Mouse (Mus musculus): ENCODE results near the gene Gnb2. TPM values are rescaled to one million over a fixed set of nuclear protein-coding genes. Genes with fewer than 3 reads are reported as not detected.

Gnb2 gene
- polyA plus RNA-seq, 1 experiment from 2014 or later, result 360 TPM

GRCm38 (mm10) chr5:137527413-137527812, 5.9 kb downstream of the Gnb2 start:
- ATAC-seq (ENCODE audit: insufficient number of reproducible peaks, low FRiP score, low TSS enrichment, low read depth) (no peak), DNase-seq (ENCODE audit: low spot score) (no peak)
- Histone ChIP-seq H3K4me1 (ENCODE audit: control insufficient read depth, insufficient read depth, low read length) (peaks cover 11% of the 10 kb centered on the region), H3K9me3 (ENCODE audit: control insufficient read depth, low read length) (no peaks in the 10 kb centered on the region), H3K4me3 (ENCODE audit: low read depth, low read length) (no peak overlapping the region), H3K36me3 (ENCODE audit: control insufficient read depth, insufficient read depth, low read length) (peaks cover 44% of the 10 kb centered on the region), H3K9ac (ENCODE audit: low read length) (no peak overlapping the region), H3K4me2 (ENCODE audit: low read depth, severe bottlenecking) (no peak overlapping the region), H3K27ac (replicated peaks; ENCODE audit: low read depth, low read length) (no peak overlapping the region), H3K27me3 (ENCODE audit: control insufficient read depth, insufficient read depth, low read length) (no peaks in the 10 kb centered on the region)
- WGBS, result 57% methylated on average over 1 of the region's 1 CpGs

- ATAC-seq (ENCODE audit: insufficient number of reproducible peaks, low FRiP score, low TSS enrichment, low read depth) (no peak), DNase-seq (ENCODE audit: low spot score) (peak; percentile 42)
- Histone ChIP-seq H3K4me1 (ENCODE audit: control insufficient read depth, insufficient read depth, low read length) (peaks cover 11% of the 10 kb centered on the region), H3K4me2 (ENCODE audit: low read depth, severe bottlenecking) (no peak overlapping the region), H3K4me3 (ENCODE audit: low read depth, low read length) (no peak overlapping the region), H3K36me3 (ENCODE audit: control insufficient read depth, insufficient read depth, low read length) (peaks cover 53% of the 10 kb centered on the region), H3K9me3 (ENCODE audit: control insufficient read depth, low read length) (no peaks in the 10 kb centered on the region), H3K27me3 (ENCODE audit: control insufficient read depth, insufficient read depth, low read length) (no peaks in the 10 kb centered on the region), H3K27ac (replicated peaks; ENCODE audit: low read depth, low read length) (no peak overlapping the region), H3K9ac (ENCODE audit: low read length) (no peak overlapping the region)
- WGBS, result 50% methylated on average over 16 of the region's 16 CpGs
Measured at GRCm38 (mm10) chr5:137526192-137526936, 6.9 kb downstream of the Gnb2 start.

DNA sequence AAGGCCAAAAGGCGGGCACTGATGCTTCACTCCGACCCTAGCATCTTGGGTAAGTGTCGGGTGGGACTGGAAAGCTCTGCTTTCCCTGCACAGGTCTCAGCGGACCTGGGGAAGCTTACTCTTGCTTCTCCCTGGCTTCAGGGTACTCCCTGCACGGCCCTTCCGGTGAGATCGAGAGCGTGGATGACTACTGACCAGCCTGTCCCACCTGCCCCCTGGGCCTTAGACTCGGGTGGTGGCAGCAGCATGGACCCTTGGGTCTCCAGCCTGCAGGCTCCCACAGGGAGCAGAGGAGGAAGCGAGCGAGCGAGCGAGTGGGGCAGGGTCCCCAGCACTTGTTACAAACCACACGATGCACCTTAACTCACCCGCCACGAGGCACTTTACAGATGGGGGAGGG, 7.8 kb downstream of the Gnb2 start:
- H3K4me1 ChIP-seq (ENCODE audit: control insufficient read depth, insufficient read depth, low read length), result peaks cover 9% of the 10 kb centered on the region
- H3K9me3 ChIP-seq (ENCODE audit: control insufficient read depth, low read length), result no peaks in the 10 kb centered on the region
- no peaks in the 10 kb centered on the region for H3K27me3 ChIP-seq (ENCODE audit: control insufficient read depth, insufficient read depth, low read length)
- H3K4me3 ChIP-seq (ENCODE audit: low read depth, low read length), result no peak overlapping the region
- no peak for ATAC-seq (ENCODE audit: insufficient number of reproducible peaks, low FRiP score, low TSS enrichment, low read depth)
- no peak overlapping the region for H3K9ac ChIP-seq (ENCODE audit: low read length)
- DNase-seq (ENCODE audit: low spot score), result no peak
- H3K4me2 ChIP-seq (ENCODE audit: low read depth, severe bottlenecking), result no peak overlapping the region
- peaks cover 61% of the 10 kb centered on the region for H3K36me3 ChIP-seq (ENCODE audit: control insufficient read depth, insufficient read depth, low read length)
- H3K27ac ChIP-seq (replicated peaks; ENCODE audit: low read depth, low read length), result no peak overlapping the region
- 82% methylated on average over 16 of the region's 16 CpGs for WGBS

GRCm38 (mm10) chr5:137524671-137525070, 8.6 kb downstream of the Gnb2 start:
- WGBS, result 92% methylated on average over 13 of the region's 13 CpGs

GRCm38 (mm10) chr5:137524251-137524515, 9.1 kb downstream of the Gnb2 start:
- no peak overlapping the region for H3K27ac ChIP-seq (replicated peaks; ENCODE audit: low read depth, low read length)

More at GRCm38 (mm10) chr5:137524671-137525070, 8.6 kb downstream of the Gnb2 start:
- DNase-seq (ENCODE audit: low spot score), result no peak
- no peak for ATAC-seq (ENCODE audit: insufficient number of reproducible peaks, low FRiP score, low TSS enrichment, low read depth)
- Histone ChIP-seq H3K4me2 (ENCODE audit: low read depth, severe bottlenecking) (no peak overlapping the region), H3K27me3 (ENCODE audit: control insufficient read depth, insufficient read depth, low read length) (no peaks in the 10 kb centered on the region), H3K4me1 (ENCODE audit: control insufficient read depth, insufficient read depth, low read length) (0 out of 2 replicates have a peak, but pooled peaks cover 3% of the 10 kb centered on the region), H3K9ac (ENCODE audit: low read length) (no peak overlapping the region), H3K4me3 (ENCODE audit: low read depth, low read length) (no peak overlapping the region), H3K9me3 (ENCODE audit: control insufficient read depth, low read length) (no peaks in the 10 kb centered on the region), H3K27ac (replicated peaks; ENCODE audit: low read depth, low read length) (no peak overlapping the region), H3K36me3 (ENCODE audit: control insufficient read depth, insufficient read depth, low read length) (peaks cover 67% of the 10 kb centered on the region)

DNA sequence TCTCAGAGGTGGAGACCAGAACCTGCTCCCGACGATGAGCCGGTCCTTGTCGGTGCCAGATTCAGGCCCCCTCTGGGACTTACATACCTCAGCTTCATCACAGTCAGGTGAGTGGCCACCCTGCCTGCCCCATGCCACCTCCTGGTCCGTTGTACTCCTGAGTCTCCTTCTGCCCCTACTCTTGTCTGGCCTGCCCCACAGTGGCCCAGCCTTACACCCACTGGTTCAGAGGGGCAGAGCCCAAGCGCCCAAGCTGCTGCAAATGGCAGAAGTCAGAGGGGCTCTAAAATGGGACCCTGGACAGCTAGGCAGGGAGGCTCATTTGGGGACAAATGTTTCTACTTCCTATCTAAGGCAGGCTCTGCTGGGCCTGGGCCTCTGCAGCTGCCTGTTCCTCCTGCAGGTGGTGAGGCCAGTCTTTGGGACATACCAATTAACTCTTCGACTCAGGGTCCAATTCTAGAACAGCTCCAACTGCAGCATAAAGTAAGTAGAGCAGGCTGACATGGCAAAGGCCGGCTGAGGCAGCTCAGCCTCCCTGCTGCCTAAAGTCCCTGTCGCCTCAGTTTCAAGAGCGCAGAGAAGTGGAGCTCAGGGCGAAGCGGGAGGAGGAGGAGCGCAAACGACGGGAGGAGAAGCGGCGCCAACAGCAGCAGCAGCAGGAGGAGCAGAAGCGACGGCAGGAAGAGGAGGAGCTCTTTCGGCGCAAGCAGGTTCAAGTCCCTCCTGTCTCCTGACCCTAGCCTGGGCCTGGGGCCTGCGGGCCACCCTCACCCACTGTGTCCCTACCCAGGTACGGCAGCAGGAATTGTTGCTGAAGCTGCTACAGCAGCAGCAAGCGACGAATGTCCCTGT, 9.7 kb downstream of the Gnb2 start:
- no peak overlapping the region for H3K27ac ChIP-seq (replicated peaks; ENCODE audit: low read depth, low read length)
- 87% methylated on average over 25 of the region's 25 CpGs for whole genome bisulfite sequencing
- H3K4me2 ChIP-seq (ENCODE audit: low read depth, severe bottlenecking), result no peak overlapping the region
- no peaks in the 10 kb centered on the region for H3K9me3 ChIP-seq (ENCODE audit: control insufficient read depth, low read length)
- ATAC-seq (ENCODE audit: insufficient number of reproducible peaks, low FRiP score, low TSS enrichment, low read depth) (no peak), DNase-seq (ENCODE audit: low spot score) (no peak)
- 0 out of 2 replicates have a peak, but pooled peaks cover 3% of the 10 kb centered on the region for H3K4me1 ChIP-seq (ENCODE audit: control insufficient read depth, insufficient read depth, low read length)
- peaks cover 59% of the 10 kb centered on the region for H3K36me3 ChIP-seq (ENCODE audit: control insufficient read depth, insufficient read depth, low read length)
- H3K27me3 ChIP-seq (ENCODE audit: control insufficient read depth, insufficient read depth, low read length), result no peaks in the 10 kb centered on the region
- H3K4me3 ChIP-seq (ENCODE audit: low read depth, low read length), result no peak overlapping the region
- no peak overlapping the region; the same call in 1 of the 2 replicates for H3K9ac ChIP-seq (ENCODE audit: low read length)

More at GRCm38 (mm10) chr5:137524251-137524515, 9.1 kb downstream of the Gnb2 start:
- 94% methylated on average over 8 of the region's 8 CpGs for WGBS
- ATAC-seq (ENCODE audit: insufficient number of reproducible peaks, low FRiP score, low TSS enrichment, low read depth) (no peak), DNase-seq (ENCODE audit: low spot score) (no peak)
- H3K36me3 ChIP-seq (ENCODE audit: control insufficient read depth, insufficient read depth, low read length), result peaks cover 62% of the 10 kb centered on the region
- no peaks in the 10 kb centered on the region for H3K9me3 ChIP-seq (ENCODE audit: control insufficient read depth, low read length)
- H3K4me1 ChIP-seq (ENCODE audit: control insufficient read depth, insufficient read depth, low read length), result 0 out of 2 replicates have a peak, but pooled peaks cover 3% of the 10 kb centered on the region
- H3K4me3 ChIP-seq (ENCODE audit: low read depth, low read length), result no peak overlapping the region
- no peak overlapping the region for H3K4me2 ChIP-seq (ENCODE audit: low read depth, severe bottlenecking)
- H3K9ac ChIP-seq (ENCODE audit: low read length), result no peak overlapping the region
- no peaks in the 10 kb centered on the region for H3K27me3 ChIP-seq (ENCODE audit: control insufficient read depth, insufficient read depth, low read length)

DNA sequence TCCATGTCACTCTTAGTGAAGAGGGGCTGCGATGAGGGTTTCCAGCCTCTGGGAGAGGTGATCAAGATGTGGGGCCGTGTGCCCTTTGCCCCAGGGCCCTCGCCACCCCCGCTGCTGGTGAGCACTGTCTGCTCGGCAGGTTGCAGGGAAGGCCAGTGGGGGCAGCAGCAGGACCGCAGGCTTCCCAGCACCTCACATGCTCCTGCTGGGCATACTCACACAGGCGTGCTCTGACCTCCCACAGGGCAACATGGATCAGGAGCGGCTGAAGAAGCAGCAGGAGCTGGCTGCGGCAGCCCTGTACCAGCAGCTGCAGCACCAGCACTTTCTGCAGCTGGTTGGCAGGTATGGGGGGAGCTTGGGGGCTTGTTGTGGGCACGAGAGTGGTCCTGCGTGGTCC, 10.6 kb downstream of the Gnb2 start:
- Histone ChIP-seq H3K4me2 (ENCODE audit: low read depth, severe bottlenecking) (no peak overlapping the region), H3K27ac (replicated peaks; ENCODE audit: low read depth, low read length) (no peak overlapping the region), H3K4me1 (ENCODE audit: control insufficient read depth, insufficient read depth, low read length) (0 out of 2 replicates have a peak, but pooled peaks cover 3% of the 10 kb centered on the region), H3K9me3 (ENCODE audit: control insufficient read depth, low read length) (no peaks in the 10 kb centered on the region), H3K36me3 (ENCODE audit: control insufficient read depth, insufficient read depth, low read length) (peaks cover 52% of the 10 kb centered on the region), H3K4me3 (ENCODE audit: low read depth, low read length) (no peak overlapping the region), H3K9ac (ENCODE audit: low read length) (no peak overlapping the region), H3K27me3 (ENCODE audit: control insufficient read depth, insufficient read depth, low read length) (no peaks in the 10 kb centered on the region)
- ATAC-seq (ENCODE audit: insufficient number of reproducible peaks, low FRiP score, low TSS enrichment, low read depth) (no peak), DNase-seq (ENCODE audit: low spot score) (no peak)
- 85% methylated on average over 11 of the region's 11 CpGs for WGBS

DNA sequence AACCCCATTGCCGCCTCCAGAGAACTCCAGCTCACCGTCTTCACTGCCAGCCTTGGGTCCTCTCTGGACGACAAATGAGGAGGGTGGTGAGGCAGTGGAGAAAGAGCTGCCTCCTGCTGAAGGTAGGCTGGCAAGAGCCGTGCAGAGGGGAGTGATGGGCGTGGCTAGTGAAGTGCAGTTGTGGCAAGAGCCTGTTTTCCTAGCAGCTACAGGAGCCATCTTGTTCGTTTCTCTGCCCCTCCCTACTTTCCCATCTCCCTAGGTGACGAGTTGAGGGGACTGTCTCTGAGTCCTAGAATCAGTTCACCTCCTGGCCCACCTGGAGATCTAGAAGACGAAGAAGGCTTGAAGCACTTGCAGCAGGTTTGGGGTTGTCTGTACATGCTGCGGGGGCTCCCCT, 11.4 kb downstream of the Gnb2 start:
- H3K27me3 ChIP-seq (ENCODE audit: control insufficient read depth, insufficient read depth, low read length), result no peaks in the 10 kb centered on the region
- H3K36me3 ChIP-seq (ENCODE audit: control insufficient read depth, insufficient read depth, low read length), result peaks cover 52% of the 10 kb centered on the region
- no peak overlapping the region for H3K4me2 ChIP-seq (ENCODE audit: low read depth, severe bottlenecking)
- DNase-seq (ENCODE audit: low spot score) (no peak), ATAC-seq (ENCODE audit: insufficient number of reproducible peaks, low FRiP score, low TSS enrichment, low read depth) (no peak)
- H3K4me3 ChIP-seq (ENCODE audit: low read depth, low read length), result no peak overlapping the region
- no peak overlapping the region for H3K9ac ChIP-seq (ENCODE audit: low read length)
- no peaks in the 10 kb centered on the region for H3K9me3 ChIP-seq (ENCODE audit: control insufficient read depth, low read length)
- 84% methylated on average over 9 of the region's 9 CpGs for WGBS
- H3K4me1 ChIP-seq (ENCODE audit: control insufficient read depth, insufficient read depth, low read length), result no peaks in the 10 kb centered on the region
- no peak overlapping the region for H3K27ac ChIP-seq (replicated peaks; ENCODE audit: low read depth, low read length)
